Mouse (Mus musculus): ENCODE data around the gene Kcnk3. TPM values are rescaled to one million over a fixed set of nuclear protein-coding genes. Genes with fewer than 3 reads are reported as not detected.
A peak's percentile ranks its signal among the peaks of the same experiment; 100 is the strongest.

Gene Kcnk3
- polyA plus RNA-seq, 1 experiment from 2014 or later = 12.9 TPM

GRCm38 (mm10) chr5:30630401-30630800 is 42.4 kb downstream of the Kcnk3 start:
- WGBS = 81% methylated on average over 6 of the region's 6 CpGs
- no peak overlapping the region for H3K4me3 ChIP-seq (ENCODE audit: low read depth, low read length)
- no peaks in the 10 kb centered on the region for H3K9me3 ChIP-seq (ENCODE audit: control insufficient read depth, low read length)
- H3K4me1 ChIP-seq (ENCODE audit: control insufficient read depth, insufficient read depth, low read length) = no peaks in the 10 kb centered on the region
- no peak overlapping the region for H3K27ac ChIP-seq (ENCODE audit: low read depth, low read length)
- no peak overlapping the region for H3K9ac ChIP-seq (replicated peaks; ENCODE audit: low read depth, low read length)
- no peaks in the 10 kb centered on the region for H3K27me3 ChIP-seq (ENCODE audit: control insufficient read depth, insufficient read depth, low read length)
- no peak overlapping the region for H3K4me2 ChIP-seq (ENCODE audit: low read depth, low read length)
- H3K36me3 ChIP-seq (ENCODE audit: control insufficient read depth, insufficient read depth, low read length) = no peaks in the 10 kb centered on the region
- ATAC-seq (ENCODE audit: low read depth) = no peak

GRCm38 (mm10) chr5:30632134-30632533 is 44.2 kb downstream of the Kcnk3 start:
- 78% methylated on average over 1 of the region's 1 CpGs for WGBS
- Histone ChIP-seq H3K9ac (replicated peaks; ENCODE audit: low read depth, low read length) (no peak overlapping the region), H3K9me3 (ENCODE audit: control insufficient read depth, low read length) (no peaks in the 10 kb centered on the region), H3K4me2 (ENCODE audit: low read depth, low read length) (no peak overlapping the region), H3K4me3 (ENCODE audit: low read depth, low read length) (no peak overlapping the region), H3K27me3 (ENCODE audit: control insufficient read depth, insufficient read depth, low read length) (no peaks in the 10 kb centered on the region), H3K4me1 (ENCODE audit: control insufficient read depth, insufficient read depth, low read length) (no peaks in the 10 kb centered on the region), H3K36me3 (ENCODE audit: control insufficient read depth, insufficient read depth, low read length) (no peaks in the 10 kb centered on the region), H3K27ac (ENCODE audit: low read depth, low read length) (no peak overlapping the region)
- ATAC-seq (ENCODE audit: low read depth) = no peak

- no peaks in the 10 kb centered on the region for H3K9me3 ChIP-seq (ENCODE audit: control insufficient read depth, low read length)
- H3K9ac ChIP-seq (replicated peaks; ENCODE audit: low read depth, low read length) = no peak overlapping the region
- H3K36me3 ChIP-seq (ENCODE audit: control insufficient read depth, insufficient read depth, low read length) = no peaks in the 10 kb centered on the region
- H3K4me2 ChIP-seq (ENCODE audit: low read depth, low read length) = no peak overlapping the region
- H3K4me3 ChIP-seq (ENCODE audit: low read depth, low read length) = no peak overlapping the region
- H3K27ac ChIP-seq (ENCODE audit: low read depth, low read length) = no peak overlapping the region
- no peak for ATAC-seq (ENCODE audit: low read depth)
- 38% methylated on average over 7 of the region's 7 CpGs for WGBS
- no peaks in the 10 kb centered on the region for H3K27me3 ChIP-seq (ENCODE audit: control insufficient read depth, insufficient read depth, low read length)
- no peaks in the 10 kb centered on the region for H3K4me1 ChIP-seq (ENCODE audit: control insufficient read depth, insufficient read depth, low read length)
These were observed 49.0 kb downstream of the Kcnk3 start for GRCm38 (mm10) chr5:30636994-30637393.

- Histone ChIP-seq H3K4me3 (ENCODE audit: low read depth, low read length) (no peak overlapping the region), H3K27me3 (ENCODE audit: control insufficient read depth, insufficient read depth, low read length) (no peaks in the 10 kb centered on the region), H3K4me2 (ENCODE audit: low read depth, low read length) (no peak overlapping the region), H3K9ac (replicated peaks; ENCODE audit: low read depth, low read length) (no peak overlapping the region), H3K27ac (ENCODE audit: low read depth, low read length) (no peak overlapping the region), H3K36me3 (ENCODE audit: control insufficient read depth, insufficient read depth, low read length) (no peaks in the 10 kb centered on the region), H3K4me1 (ENCODE audit: control insufficient read depth, insufficient read depth, low read length) (no peaks in the 10 kb centered on the region), H3K9me3 (ENCODE audit: control insufficient read depth, low read length) (no peaks in the 10 kb centered on the region)
- 5% methylated on average over 6 of the region's 6 CpGs for WGBS
- ATAC-seq (ENCODE audit: low read depth) = peak; percentile 66; the same call in 1 of the 2 replicates
These were observed 50.1 kb downstream of the Kcnk3 start for GRCm38 (mm10) chr5:30638041-30638440.

GRCm38 (mm10) chr5:30643477-30644179 is 55.7 kb downstream of the Kcnk3 start:
- ATAC-seq (ENCODE audit: low read depth) = no peak
- no peaks in the 10 kb centered on the region for H3K27me3 ChIP-seq (ENCODE audit: control insufficient read depth, insufficient read depth, low read length)
- H3K9ac ChIP-seq (replicated peaks; ENCODE audit: low read depth, low read length) = no peak overlapping the region
- peaks cover 12% of the 10 kb centered on the region for H3K4me1 ChIP-seq (ENCODE audit: control insufficient read depth, insufficient read depth, low read length)
- H3K27ac ChIP-seq (ENCODE audit: low read depth, low read length) = no peak overlapping the region
- 71% methylated on average over 5 of the region's 5 CpGs for WGBS
- no peaks in the 10 kb centered on the region for H3K9me3 ChIP-seq (ENCODE audit: control insufficient read depth, low read length)
- no peak overlapping the region for H3K4me3 ChIP-seq (ENCODE audit: low read depth, low read length)
- H3K36me3 ChIP-seq (ENCODE audit: control insufficient read depth, insufficient read depth, low read length) = no peaks in the 10 kb centered on the region
- no peak overlapping the region for H3K4me2 ChIP-seq (ENCODE audit: low read depth, low read length)

GRCm38 (mm10) chr5:30646036-30646435 is 58.1 kb downstream of the Kcnk3 start:
- H3K4me3 ChIP-seq (ENCODE audit: low read depth, low read length) = no peak overlapping the region
- H3K9ac ChIP-seq (replicated peaks; ENCODE audit: low read depth, low read length) = no peak overlapping the region
- peaks cover 20% of the 10 kb centered on the region for H3K4me1 ChIP-seq (ENCODE audit: control insufficient read depth, insufficient read depth, low read length)
- WGBS = 55% methylated on average over 2 of the region's 2 CpGs
- H3K36me3 ChIP-seq (ENCODE audit: control insufficient read depth, insufficient read depth, low read length) = no peaks in the 10 kb centered on the region
- H3K27me3 ChIP-seq (ENCODE audit: control insufficient read depth, insufficient read depth, low read length) = no peaks in the 10 kb centered on the region
- no peak overlapping the region for H3K4me2 ChIP-seq (ENCODE audit: low read depth, low read length)
- no peak for ATAC-seq (ENCODE audit: low read depth)
- H3K9me3 ChIP-seq (ENCODE audit: control insufficient read depth, low read length) = no peaks in the 10 kb centered on the region
- no peak overlapping the region for H3K27ac ChIP-seq (ENCODE audit: low read depth, low read length)

GRCm38 (mm10) chr5:30647396-30647795 is 59.4 kb downstream of the Kcnk3 start:
- Histone ChIP-seq H3K27ac (ENCODE audit: low read depth, low read length) (peak overlapping the region; percentile 8; the same call in 1 of the 2 replicates), H3K4me1 (ENCODE audit: control insufficient read depth, insufficient read depth, low read length) (peaks cover 20% of the 10 kb centered on the region), H3K4me2 (ENCODE audit: low read depth, low read length) (peak overlapping the region; percentile 71), H3K36me3 (ENCODE audit: control insufficient read depth, insufficient read depth, low read length) (no peaks in the 10 kb centered on the region), H3K27me3 (ENCODE audit: control insufficient read depth, insufficient read depth, low read length) (no peaks in the 10 kb centered on the region), H3K4me3 (ENCODE audit: low read depth, low read length) (peak overlapping the region; percentile 65), H3K9ac (replicated peaks; ENCODE audit: low read depth, low read length) (peak overlapping the region; percentile 59), H3K9me3 (ENCODE audit: control insufficient read depth, low read length) (no peaks in the 10 kb centered on the region)
- ATAC-seq (ENCODE audit: low read depth) = no peak
- WGBS = 12% methylated on average over 9 of the region's 9 CpGs

- under 1% methylated on average over 38 of the region's 38 CpGs for WGBS
- Histone ChIP-seq H3K27ac (ENCODE audit: low read depth, low read length) (peak within 1 kb of the TSS; percentile 8; the same call in 1 of the 2 replicates), H3K9me3 (ENCODE audit: control insufficient read depth, low read length) (no peaks in the 10 kb centered on the region), H3K4me3 (ENCODE audit: low read depth, low read length) (peak within 1 kb of the TSS; percentile 65), H3K4me1 (ENCODE audit: control insufficient read depth, insufficient read depth, low read length) (peaks cover 20% of the 10 kb centered on the region), H3K9ac (replicated peaks; ENCODE audit: low read depth, low read length) (peak within 1 kb of the TSS; percentile 59), H3K4me2 (ENCODE audit: low read depth, low read length) (peak within 1 kb of the TSS; percentile 71), H3K36me3 (ENCODE audit: control insufficient read depth, insufficient read depth, low read length) (no peaks in the 10 kb centered on the region), H3K27me3 (ENCODE audit: control insufficient read depth, insufficient read depth, low read length) (no peaks in the 10 kb centered on the region)
- ATAC-seq (ENCODE audit: low read depth) = peak; percentile 96
These were observed 60.0 kb downstream of the Kcnk3 start, which contains the start of gene Slc35f6 for GRCm38 (mm10) chr5:30647815-30648560. Slc35f6 (plus strand) TSS chr5:30647933.

- Histone ChIP-seq H3K36me3 (ENCODE audit: control insufficient read depth, insufficient read depth, low read length) (no peaks in the 10 kb centered on the region), H3K4me2 (ENCODE audit: low read depth, low read length) (no peak overlapping the region)
- 68% methylated on average over 4 of the region's 4 CpGs for WGBS
These were observed 61.6 kb downstream of the Kcnk3 start for GRCm38 (mm10) chr5:30649558-30649957.

More at GRCm38 (mm10) chr5:30649558-30649957, 61.6 kb downstream of the Kcnk3 start:
- no peak overlapping the region for H3K27ac ChIP-seq (ENCODE audit: low read depth, low read length)
- H3K9me3 ChIP-seq (ENCODE audit: control insufficient read depth, low read length) = no peaks in the 10 kb centered on the region
- peaks cover 20% of the 10 kb centered on the region for H3K4me1 ChIP-seq (ENCODE audit: control insufficient read depth, insufficient read depth, low read length)
- no peak overlapping the region for H3K4me3 ChIP-seq (ENCODE audit: low read depth, low read length)
- no peak for ATAC-seq (ENCODE audit: low read depth)
- H3K9ac ChIP-seq (replicated peaks; ENCODE audit: low read depth, low read length) = no peak overlapping the region
- no peaks in the 10 kb centered on the region for H3K27me3 ChIP-seq (ENCODE audit: control insufficient read depth, insufficient read depth, low read length)
